Mouse (Mus musculus): Measurements from ENCODE around the gene Ppp1r14d. TPM values are rescaled to one million over a fixed set of nuclear protein-coding genes. Genes with fewer than 3 reads are reported as not detected.

Ppp1r14d gene
- polyA plus RNA-seq, 1 experiment from 2014 or later, result 0.23 TPM

DNA sequence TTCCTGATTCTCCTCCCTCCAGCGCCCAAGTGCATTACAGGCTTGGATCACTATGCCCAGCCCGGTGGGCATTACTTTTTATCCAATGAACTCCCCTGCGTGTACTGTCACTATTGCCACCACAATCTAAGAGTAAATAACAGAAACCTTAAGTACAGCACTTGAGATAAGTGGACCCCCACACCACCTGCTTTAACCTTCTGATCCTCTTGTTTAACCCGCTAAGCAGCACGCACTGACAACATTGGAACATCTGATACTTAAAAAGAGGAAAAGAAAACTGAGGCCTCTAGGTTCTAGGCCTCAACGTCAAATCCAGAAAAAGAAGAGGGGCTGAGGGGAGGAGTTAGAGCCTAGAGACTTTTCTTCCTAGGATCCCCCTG is 21.8 kb downstream of the Ppp1r14d start:
- peak overlapping the region; percentile 61 for H3K9ac ChIP-seq (ENCODE audit: low read depth, low read length)
- H3K9me3 ChIP-seq (ENCODE audit: control insufficient read depth, low read length), result no peaks in the 10 kb centered on the region
- 0 out of 2 replicates have a peak, but pooled peaks have one; percentile 1 for ATAC-seq (ENCODE audit: low FRiP score)
- H3K27ac ChIP-seq (ENCODE audit: low read depth, low read length), result peak overlapping the region; percentile 71
- no peaks in the 10 kb centered on the region for H3K27me3 ChIP-seq (ENCODE audit: control insufficient read depth, insufficient read depth, low read length)
- 29% methylated on average over 6 of the region's 6 CpGs for WGBS
- H3K4me3 ChIP-seq (ENCODE audit: low read depth, low read length), result peak overlapping the region; percentile 49
- DNase-seq (ENCODE audit: low spot score), result no peak
- peaks cover 2% of the 10 kb centered on the region; the same call in 1 of the 2 replicates for H3K4me1 ChIP-seq (replicated peaks; ENCODE audit: control insufficient read depth, insufficient read depth, low read length)
- no peaks in the 10 kb centered on the region for H3K36me3 ChIP-seq (ENCODE audit: control insufficient read depth, insufficient read depth, low read length)
- peak overlapping the region; percentile 47 for H3K4me2 ChIP-seq (replicated peaks; ENCODE audit: low read depth, low read length)

DNA sequence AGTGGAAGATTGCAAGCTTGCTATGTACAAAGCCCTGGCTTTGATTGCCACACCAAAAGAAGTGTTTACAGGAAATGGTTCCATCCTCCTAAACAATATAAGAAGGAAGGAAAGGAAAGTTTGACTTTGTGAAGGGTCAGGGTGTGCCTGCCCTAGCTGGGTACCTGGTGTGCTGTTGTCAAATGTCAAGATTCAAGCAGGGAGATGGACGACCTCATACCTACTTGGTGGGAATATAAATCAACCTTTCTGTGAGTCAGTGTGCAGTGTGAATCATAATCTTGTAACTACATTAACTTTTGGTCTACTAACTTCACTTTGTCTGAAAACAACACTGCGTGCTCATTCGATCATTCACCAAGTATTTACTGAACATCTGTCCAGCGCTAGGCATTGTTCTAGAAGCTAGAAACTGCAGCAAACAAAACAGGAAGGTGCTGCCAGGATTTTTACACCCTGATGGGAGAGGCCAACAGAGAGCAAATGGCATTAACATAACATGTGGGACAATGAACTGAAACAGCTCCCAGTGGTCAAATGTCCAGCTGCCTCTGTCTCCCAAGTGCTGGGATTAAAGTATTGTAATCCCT is 25.7 kb downstream of the Ppp1r14d start:
- H3K9me3 ChIP-seq (ENCODE audit: control insufficient read depth, low read length), result no peaks in the 10 kb centered on the region
- H3K36me3 ChIP-seq (ENCODE audit: control insufficient read depth, insufficient read depth, low read length), result no peaks in the 10 kb centered on the region
- H3K4me1 ChIP-seq (replicated peaks; ENCODE audit: control insufficient read depth, insufficient read depth, low read length), result peaks cover 2% of the 10 kb centered on the region; the same call in 1 of the 2 replicates
- ATAC-seq (ENCODE audit: low FRiP score) (no peak), DNase-seq (ENCODE audit: low spot score) (no peak)
- WGBS, result 85% methylated on average over 4 of the region's 4 CpGs
- H3K4me2 ChIP-seq (replicated peaks; ENCODE audit: low read depth, low read length), result no peak overlapping the region
- H3K9ac ChIP-seq (ENCODE audit: low read depth, low read length), result no peak overlapping the region
- H3K27me3 ChIP-seq (ENCODE audit: control insufficient read depth, insufficient read depth, low read length), result no peaks in the 10 kb centered on the region
- H3K4me3 ChIP-seq (ENCODE audit: low read depth, low read length), result no peak overlapping the region
- no peak overlapping the region for H3K27ac ChIP-seq (ENCODE audit: low read depth, low read length)

DNA sequence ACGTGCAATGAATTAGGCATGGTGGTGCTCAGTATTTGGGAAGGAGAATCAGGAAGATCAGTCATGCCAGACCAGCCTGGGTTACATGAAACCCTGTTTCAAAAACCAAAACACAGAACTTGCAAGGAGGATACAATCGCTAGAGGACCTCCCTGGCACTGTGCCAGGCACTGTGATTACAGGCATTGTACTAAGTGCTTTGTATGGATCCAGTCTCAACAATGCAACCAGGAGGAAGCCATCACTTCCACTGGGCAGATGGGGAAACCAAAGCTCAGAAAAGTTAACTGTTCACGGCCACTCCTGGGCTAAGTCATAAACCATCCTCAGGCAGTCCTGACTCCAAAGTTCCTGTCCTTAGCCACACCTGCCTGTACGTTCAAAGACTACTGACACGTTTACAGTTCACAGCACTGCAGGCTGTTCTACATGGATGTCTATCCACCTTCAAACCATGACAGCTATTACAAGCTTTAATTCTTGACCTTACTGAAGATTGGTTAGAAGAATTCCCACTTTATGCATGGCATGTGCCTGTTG is 26.7 kb downstream of the Ppp1r14d start:
- H3K4me2 ChIP-seq (replicated peaks; ENCODE audit: low read depth, low read length), result no peak overlapping the region
- H3K9ac ChIP-seq (ENCODE audit: low read depth, low read length), result no peak overlapping the region
- no peaks in the 10 kb centered on the region for H3K9me3 ChIP-seq (ENCODE audit: control insufficient read depth, low read length)
- WGBS, result 79% methylated on average over 5 of the region's 5 CpGs
- DNase-seq (ENCODE audit: low spot score), result peak; percentile 33
- no peaks in the 10 kb centered on the region for H3K27me3 ChIP-seq (ENCODE audit: control insufficient read depth, insufficient read depth, low read length)
- H3K4me1 ChIP-seq (replicated peaks; ENCODE audit: control insufficient read depth, insufficient read depth, low read length), result peaks cover 2% of the 10 kb centered on the region; the same call in 1 of the 2 replicates
- H3K4me3 ChIP-seq (ENCODE audit: low read depth, low read length), result no peak overlapping the region
- no peak overlapping the region for H3K27ac ChIP-seq (ENCODE audit: low read depth, low read length)
- H3K36me3 ChIP-seq (ENCODE audit: control insufficient read depth, insufficient read depth, low read length), result no peaks in the 10 kb centered on the region
- no peak for ATAC-seq (ENCODE audit: low FRiP score)

DNA sequence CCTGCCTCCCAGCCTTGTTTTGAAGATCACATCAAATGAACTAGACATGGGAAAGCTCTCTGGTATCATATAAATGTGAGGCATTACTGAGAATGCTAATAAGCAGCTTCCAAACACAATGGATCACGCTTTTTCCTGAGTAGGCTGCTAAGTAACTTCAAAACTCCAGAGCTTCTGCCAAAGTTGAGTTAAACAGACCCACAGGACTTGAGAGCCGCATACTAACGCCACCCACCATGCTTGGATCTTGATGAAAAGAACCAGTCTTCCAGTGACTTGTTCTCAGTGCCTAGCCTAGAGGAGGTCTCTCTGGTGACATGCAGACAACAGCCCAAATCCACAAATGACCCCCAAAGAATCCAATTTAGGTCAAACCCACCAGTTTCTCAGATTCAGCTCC is 30.8 kb downstream of the Ppp1r14d start:
- DNase-seq (ENCODE audit: low spot score) (no peak), ATAC-seq (ENCODE audit: low FRiP score) (no peak)
- Histone ChIP-seq H3K36me3 (ENCODE audit: control insufficient read depth, insufficient read depth, low read length) (no peaks in the 10 kb centered on the region), H3K4me1 (replicated peaks; ENCODE audit: control insufficient read depth, insufficient read depth, low read length) (no peaks in the 10 kb centered on the region), H3K27me3 (ENCODE audit: control insufficient read depth, insufficient read depth, low read length) (no peaks in the 10 kb centered on the region), H3K9me3 (ENCODE audit: control insufficient read depth, low read length) (no peaks in the 10 kb centered on the region), H3K9ac (ENCODE audit: low read depth, low read length) (no peak overlapping the region), H3K4me2 (replicated peaks; ENCODE audit: low read depth, low read length) (no peak overlapping the region), H3K4me3 (ENCODE audit: low read depth, low read length) (no peak overlapping the region), H3K27ac (ENCODE audit: low read depth, low read length) (no peak overlapping the region)
- 61% methylated on average over 3 of the region's 3 CpGs for whole genome bisulfite sequencing

DNA sequence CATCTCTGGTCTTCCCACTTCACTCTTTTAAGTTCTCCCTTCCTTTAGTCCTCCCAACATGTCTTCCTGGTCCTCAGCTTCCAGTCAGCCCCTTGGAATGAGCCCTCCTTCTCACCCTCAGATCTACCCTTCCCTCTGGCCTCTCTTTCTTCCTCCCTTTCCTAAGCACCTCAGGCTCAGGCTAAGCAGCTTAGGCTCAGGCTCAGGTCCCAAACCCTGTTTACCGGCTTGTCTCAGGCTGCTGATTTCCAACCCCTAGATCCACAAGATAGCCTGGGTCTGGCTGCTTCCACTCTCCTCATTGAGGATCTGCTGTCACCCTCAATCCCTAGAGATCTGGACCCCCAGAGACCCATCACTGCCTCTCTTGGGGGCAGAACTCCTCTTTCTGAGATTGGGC is 31.7 kb downstream of the Ppp1r14d start:
- WGBS, result 61% methylated on average over 1 of the region's 1 CpGs
- Histone ChIP-seq H3K36me3 (ENCODE audit: control insufficient read depth, insufficient read depth, low read length) (no peaks in the 10 kb centered on the region), H3K4me1 (replicated peaks; ENCODE audit: control insufficient read depth, insufficient read depth, low read length) (no peaks in the 10 kb centered on the region), H3K4me3 (ENCODE audit: low read depth, low read length) (no peak overlapping the region), H3K9ac (ENCODE audit: low read depth, low read length) (no peak overlapping the region), H3K27ac (ENCODE audit: low read depth, low read length) (no peak overlapping the region), H3K9me3 (ENCODE audit: control insufficient read depth, low read length) (no peaks in the 10 kb centered on the region), H3K27me3 (ENCODE audit: control insufficient read depth, insufficient read depth, low read length) (no peaks in the 10 kb centered on the region), H3K4me2 (replicated peaks; ENCODE audit: low read depth, low read length) (no peak overlapping the region)
- ATAC-seq (ENCODE audit: low FRiP score), result no peak
- no peak for DNase-seq (ENCODE audit: low spot score)

DNA sequence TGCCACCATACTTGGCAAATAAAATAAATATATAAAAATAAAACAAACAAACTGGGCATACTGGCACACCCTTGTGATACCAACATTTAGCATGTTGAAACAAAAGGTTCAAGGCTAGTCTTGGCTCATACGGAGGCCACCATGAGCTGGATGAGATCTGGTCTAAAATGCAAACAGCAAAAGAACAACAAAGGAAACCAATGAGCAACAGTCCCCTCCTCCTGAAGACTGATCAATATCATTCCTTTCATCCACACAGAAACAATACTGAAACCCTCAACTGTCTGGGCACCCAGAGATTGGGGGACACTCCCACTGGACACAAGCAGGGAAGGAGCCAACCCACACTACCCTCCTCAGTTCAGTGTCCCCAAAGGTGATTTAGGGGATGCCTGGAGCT is 32.2 kb downstream of the Ppp1r14d start:
- no peak overlapping the region for H3K4me2 ChIP-seq (replicated peaks; ENCODE audit: low read depth, low read length)
- no peaks in the 10 kb centered on the region for H3K27me3 ChIP-seq (ENCODE audit: control insufficient read depth, insufficient read depth, low read length)
- no peaks in the 10 kb centered on the region for H3K4me1 ChIP-seq (replicated peaks; ENCODE audit: control insufficient read depth, insufficient read depth, low read length)
- no peak overlapping the region for H3K4me3 ChIP-seq (ENCODE audit: low read depth, low read length)
- no peak overlapping the region for H3K27ac ChIP-seq (ENCODE audit: low read depth, low read length)
- no peak overlapping the region for H3K9ac ChIP-seq (ENCODE audit: low read depth, low read length)
- no peak for ATAC-seq (ENCODE audit: low FRiP score)
- no peak for DNase-seq (ENCODE audit: low spot score)
- H3K9me3 ChIP-seq (ENCODE audit: control insufficient read depth, low read length), result no peaks in the 10 kb centered on the region
- 83% methylated on average over 1 of the region's 1 CpGs for WGBS
- H3K36me3 ChIP-seq (ENCODE audit: control insufficient read depth, insufficient read depth, low read length), result no peaks in the 10 kb centered on the region

DNA sequence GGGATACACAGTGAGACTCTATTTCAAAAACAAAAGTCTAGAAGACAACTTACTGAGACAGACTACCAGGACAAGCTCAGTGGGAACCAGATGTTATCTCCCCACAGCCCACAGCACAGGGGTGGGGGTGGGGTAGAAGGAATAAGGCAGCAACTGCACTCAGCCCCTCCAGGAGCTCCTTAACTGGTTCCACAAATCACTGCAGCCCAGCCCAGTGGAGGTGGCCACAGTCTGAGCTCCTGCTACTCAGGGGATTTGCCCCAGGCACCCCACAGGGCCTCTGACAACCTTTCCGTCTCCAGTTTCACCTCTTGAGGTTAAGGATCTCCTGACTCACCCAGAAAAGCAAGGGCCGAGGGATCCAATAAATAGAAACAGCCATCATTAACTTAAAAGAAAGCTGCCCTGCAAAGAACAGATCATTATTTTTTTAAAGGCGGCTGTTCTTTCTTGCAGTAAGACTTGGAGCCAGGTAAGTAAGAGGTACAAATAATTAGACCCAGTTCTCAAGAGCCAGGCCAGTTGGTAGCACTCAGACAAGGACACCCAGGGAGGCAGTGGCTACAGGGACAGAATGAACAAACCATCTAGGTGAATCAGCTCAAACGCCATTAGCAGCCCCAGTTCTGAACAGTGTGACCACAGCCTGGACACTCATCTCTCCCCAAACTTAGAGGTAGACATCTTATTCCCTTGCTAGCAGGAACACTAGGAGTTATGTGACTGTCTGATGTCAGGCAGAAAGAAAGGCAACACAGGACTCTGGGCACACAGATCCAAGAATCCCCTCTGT is 33.2 kb downstream of the Ppp1r14d start:
- Histone ChIP-seq H3K27ac (ENCODE audit: low read depth, low read length) (no peak overlapping the region), H3K9me3 (ENCODE audit: control insufficient read depth, low read length) (no peaks in the 10 kb centered on the region), H3K4me3 (ENCODE audit: low read depth, low read length) (no peak overlapping the region), H3K36me3 (ENCODE audit: control insufficient read depth, insufficient read depth, low read length) (no peaks in the 10 kb centered on the region), H3K4me1 (replicated peaks; ENCODE audit: control insufficient read depth, insufficient read depth, low read length) (no peaks in the 10 kb centered on the region), H3K4me2 (replicated peaks; ENCODE audit: low read depth, low read length) (no peak overlapping the region), H3K27me3 (ENCODE audit: control insufficient read depth, insufficient read depth, low read length) (no peaks in the 10 kb centered on the region), H3K9ac (ENCODE audit: low read depth, low read length) (no peak overlapping the region)
- no peak for DNase-seq (ENCODE audit: low spot score)
- ATAC-seq (ENCODE audit: low FRiP score), result no peak
- WGBS, result 42% methylated on average over 4 of the region's 4 CpGs

DNA sequence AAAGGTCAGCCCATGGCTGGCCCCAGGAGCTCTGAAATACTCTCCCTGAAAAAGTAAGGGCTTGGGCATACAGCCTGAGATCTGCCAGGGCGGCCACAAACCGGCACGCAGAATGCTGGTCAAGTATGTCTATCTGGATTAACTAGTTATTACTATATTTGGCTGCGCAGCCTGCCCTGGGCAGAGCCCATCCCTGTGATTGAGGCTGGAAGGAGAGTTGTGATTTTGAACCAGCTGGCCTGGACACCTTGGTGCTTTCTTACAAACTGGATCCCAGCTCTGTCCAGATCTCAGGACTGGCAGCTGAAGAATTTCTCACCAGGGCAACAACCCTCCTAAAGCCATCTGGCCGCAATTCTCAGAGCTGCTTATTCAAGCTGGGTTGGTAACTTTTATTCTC is 35.6 kb downstream of the Ppp1r14d start:
- Histone ChIP-seq H3K4me1 (replicated peaks; ENCODE audit: control insufficient read depth, insufficient read depth, low read length) (no peaks in the 10 kb centered on the region), H3K27ac (ENCODE audit: low read depth, low read length) (no peak overlapping the region), H3K36me3 (ENCODE audit: control insufficient read depth, insufficient read depth, low read length) (no peaks in the 10 kb centered on the region), H3K9me3 (ENCODE audit: control insufficient read depth, low read length) (no peaks in the 10 kb centered on the region), H3K9ac (ENCODE audit: low read depth, low read length) (no peak overlapping the region), H3K4me3 (ENCODE audit: low read depth, low read length) (no peak overlapping the region), H3K27me3 (ENCODE audit: control insufficient read depth, insufficient read depth, low read length) (no peaks in the 10 kb centered on the region), H3K4me2 (replicated peaks; ENCODE audit: low read depth, low read length) (no peak overlapping the region)
- WGBS, result 90% methylated on average over 5 of the region's 5 CpGs
- ATAC-seq (ENCODE audit: low FRiP score), result no peak
- no peak for DNase-seq (ENCODE audit: low spot score)

DNA sequence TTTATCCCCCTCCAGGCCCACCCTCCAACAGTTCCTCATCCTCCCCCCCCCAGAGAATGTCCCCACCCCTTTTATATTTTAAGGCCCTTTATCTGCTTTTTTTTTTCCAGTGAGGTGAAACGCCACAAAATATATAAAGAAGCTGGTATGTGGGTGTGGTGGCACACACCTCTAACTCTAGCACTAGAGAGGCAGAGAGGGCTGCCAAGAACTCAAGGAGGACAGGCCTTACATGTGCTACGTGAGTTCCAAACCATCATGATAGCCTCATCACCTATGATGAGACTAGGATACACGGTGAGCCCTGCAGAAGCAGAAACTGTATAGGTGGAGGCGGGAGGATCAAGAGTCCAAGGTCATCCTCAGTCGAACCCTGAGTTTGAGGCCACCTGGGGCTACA is 38.7 kb downstream of the Ppp1r14d start:
- 87% methylated on average over 5 of the region's 5 CpGs for WGBS
- Histone ChIP-seq H3K9me3 (ENCODE audit: control insufficient read depth, low read length) (no peaks in the 10 kb centered on the region), H3K4me2 (replicated peaks; ENCODE audit: low read depth, low read length) (no peak overlapping the region), H3K27me3 (ENCODE audit: control insufficient read depth, insufficient read depth, low read length) (no peaks in the 10 kb centered on the region), H3K4me1 (replicated peaks; ENCODE audit: control insufficient read depth, insufficient read depth, low read length) (no peaks in the 10 kb centered on the region), H3K9ac (ENCODE audit: low read depth, low read length) (no peak overlapping the region), H3K4me3 (ENCODE audit: low read depth, low read length) (no peak overlapping the region), H3K36me3 (ENCODE audit: control insufficient read depth, insufficient read depth, low read length) (no peaks in the 10 kb centered on the region), H3K27ac (ENCODE audit: low read depth, low read length) (no peak overlapping the region)
- ATAC-seq (ENCODE audit: low FRiP score), result no peak
- no peak for DNase-seq (ENCODE audit: low spot score)
